In the genomic region with DNA sequence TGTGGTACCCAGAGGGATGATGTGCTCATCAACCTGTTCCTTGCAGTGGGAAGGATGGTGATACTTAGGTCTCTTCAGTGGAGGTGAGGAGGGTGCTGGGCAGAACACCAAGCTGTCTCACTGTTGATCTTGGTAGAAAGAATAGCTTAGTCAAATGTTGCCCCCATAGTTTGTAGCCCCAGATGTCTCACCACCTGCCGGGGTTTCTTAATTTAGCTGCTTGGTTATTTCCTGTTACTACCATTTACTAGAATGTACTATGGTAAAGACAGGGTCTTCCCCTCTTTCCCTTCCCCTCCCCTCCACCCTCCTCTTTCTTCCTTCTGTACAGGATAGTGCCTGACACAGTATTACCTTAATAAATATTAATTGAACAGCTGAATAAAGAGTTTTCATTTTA, we compare ENCODE assay signal across 25 mouse cellular contexts.
"Had no signal": no experiment of that assay in that cellular context is flagged by ENCODE, and none has a peak within 500 bp of the region (broad histone marks: within the 10 kb centered on the region; RNA-seq: fewer than 3 reads in every experiment).

No protein-coding gene starts in this region.

- H3K9ac ChIP-seq: heart, embryonic 13.5 days; heart, embryonic 15.5 days; hindbrain, embryonic 13.5 days; hindbrain, embryonic 15.5 days; kidney, embryonic 15.5 days; limb, embryonic 13.5 days; limb, embryonic 15.5 days; liver, embryonic 12.5 days; liver, embryonic 14.5 days had no signal

- H3K9me3 ChIP-seq: heart, embryonic 13.5 days; heart, embryonic 15.5 days; hindbrain, embryonic 13.5 days; hindbrain, embryonic 15.5 days; kidney, embryonic 15.5 days; limb, embryonic 13.5 days; limb, embryonic 15.5 days; liver, embryonic 12.5 days had no signal

- H3K4me2 ChIP-seq: heart, embryonic 11.5 days; heart, embryonic 13.5 days; heart, embryonic 15.5 days; hindbrain, embryonic 13.5 days; hindbrain, embryonic 15.5 days; kidney, embryonic 15.5 days; limb, embryonic 13.5 days; limb, embryonic 15.5 days; liver, embryonic 12.5 days had no signal

- H3K27me3 ChIP-seq: heart, embryonic 13.5 days; heart, embryonic 15.5 days; hindbrain, embryonic 13.5 days; hindbrain, embryonic 15.5 days; kidney, embryonic 15.5 days; limb, embryonic 13.5 days; limb, embryonic 15.5 days; liver, embryonic 12.5 days had no signal

- H3K4me1 ChIP-seq: heart, embryonic 15.5 days; hindbrain, embryonic 13.5 days; hindbrain, embryonic 15.5 days; kidney, embryonic 15.5 days; limb, embryonic 13.5 days; limb, embryonic 15.5 days; liver, embryonic 12.5 days had no signal

- H3K36me3 ChIP-seq: heart, embryonic 13.5 days; heart, embryonic 15.5 days; hindbrain, embryonic 13.5 days; hindbrain, embryonic 15.5 days; kidney, embryonic 15.5 days; limb, embryonic 13.5 days; limb, embryonic 15.5 days; liver, embryonic 12.5 days had no signal

- H3K4me3 ChIP-seq: gastrocnemius, adult 2 months; heart, embryonic 13.5 days; heart, embryonic 15.5 days; hindbrain, embryonic 13.5 days; hindbrain, embryonic 15.5 days; kidney, embryonic 15.5 days; limb, embryonic 13.5 days; limb, embryonic 15.5 days; liver, embryonic 12.5 days had no signal

- DNase-seq: gastrocnemius, adult 2 months; gastrocnemius, postnatal 10 days; gastrocnemius, postnatal 25 days; heart, adult 18-20 months; heart, postnatal 14 days; heart, postnatal 36 days; kidney, adult 11 months; kidney, adult 2 months; kidney, adult 9 months; kidney, postnatal 14 days; kidney, postnatal 36 days; layer of hippocampus, postnatal 36 days; left cerebral cortex, postnatal 4 days had no signal

- H3K27ac ChIP-seq: gastrocnemius, adult 2 months; heart, embryonic 13.5 days; heart, embryonic 15.5 days; hindbrain, embryonic 13.5 days; hindbrain, embryonic 15.5 days; hindbrain, postnatal 0 days; kidney, embryonic 15.5 days; kidney, postnatal 0 days; limb, embryonic 13.5 days; limb, embryonic 15.5 days; liver, embryonic 12.5 days; liver, embryonic 14.5 days had no signal
